Mouse (Mus musculus): ENCODE results near the gene Slc6a19.

DNA sequence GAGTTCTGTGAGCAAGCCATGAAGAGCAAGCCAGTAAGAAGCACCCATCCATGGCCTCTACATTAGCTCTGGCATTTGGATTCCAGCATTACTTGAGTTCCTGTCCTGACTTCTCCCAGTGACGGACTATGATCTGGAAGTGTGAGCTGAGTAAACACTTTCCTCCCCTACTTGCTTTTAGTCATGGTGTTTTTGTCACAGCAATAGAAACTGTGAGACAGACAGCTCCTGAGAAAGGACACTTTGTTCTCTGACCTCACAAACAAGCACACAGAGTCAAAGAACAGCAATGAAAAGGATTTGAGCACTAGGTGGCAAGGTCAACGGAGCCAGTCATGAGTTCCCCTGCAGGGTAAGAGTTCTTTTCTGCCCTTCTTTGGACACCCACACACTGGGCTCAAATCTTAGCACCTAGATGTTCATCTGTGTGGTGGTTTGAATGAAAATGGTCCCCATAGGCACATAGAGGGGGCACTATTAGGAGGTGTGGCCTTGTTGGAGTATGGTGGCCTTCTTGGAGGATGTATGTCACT is 44.4 kb downstream of the Slc6a19 start:
- TF ChIP-seq CTCF (IDR thresholded peaks at IDR 0.05; ENCODE audit: control insufficient read depth, insufficient read depth, insufficient replicate concordance, low read depth, low read length), result no peak
- TF ChIP-seq POLR2A (IDR thresholded peaks at IDR 0.05; ENCODE audit: control insufficient read depth, low read depth, low read length), result no peak

All from testis, adult 2 months (tissue).